Mouse (Mus musculus) lung, adult 2 months (tissue): ENCODE measurements around the gene Olfr312.

Experiments
- CTCF ChIP-seq: fragments of 200-500 bp; IDR thresholded peaks from 2 replicates; pipeline ENCODE4 v1.5.1; 2011; ENCODE audit warnings: mild to moderate bottlenecking, low read length, control low read depth; ENCODE audit not compliant: insufficient read depth
- POLR2A ChIP-seq: fragments of 200-500 bp; IDR thresholded peaks from 2 replicates; pipeline ENCODE4 v1.6.1; 2011; ENCODE audit warnings: low read depth, mild to moderate bottlenecking, control low read depth, low read length, borderline replicate concordance; ENCODE audit errors: extremely low read depth

- TF ChIP-seq CTCF (no peak), POLR2A (no peak)
These were observed 18.6 kb downstream of the Olfr312 start for GRCm38 (mm10) chr11:58847636-58848035.
